Mouse (Mus musculus): ENCODE measurements around the gene Zfp983. TPM values are rescaled to one million over a fixed set of nuclear protein-coding genes. Genes with fewer than 3 reads are reported as not detected.
"Not testable (repeated sequence)": the region's sequence is repeated elsewhere in the genome, so short reads cannot be mapped to it uniquely, and the experiment has no call there.

Gene Zfp983
- total RNA-seq (2015; ENCODE audit: low replicate concordance) = 0.19 and 2.3 TPM in 2 replicates
- 1.1 and 4.3 TPM in 2 replicates for total RNA-seq (2017; ENCODE audit: low replicate concordance)

- ATAC-seq (replicated peaks; ENCODE audit: low FRiP score, poor library complexity, severe bottlenecking) = peak; percentile 97
These were observed at the start of gene Zfp983 for GRCm38 (mm10) chr17:21650364-21650907. Zfp983 (plus strand) TSS chr17:21650624.

- no peak for ATAC-seq (replicated peaks; ENCODE audit: low FRiP score, poor library complexity, severe bottlenecking)
These were observed 34.1 kb upstream of the Zfp983 start for GRCm38 (mm10) chr17:21616356-21616755.

GRCm38 (mm10) chr17:21617352-21617751 is 33.1 kb upstream of the Zfp983 start:
- ATAC-seq (replicated peaks; ENCODE audit: low FRiP score, poor library complexity, severe bottlenecking) = no peak

GRCm38 (mm10) chr17:21623647-21624046 is 26.8 kb upstream of the Zfp983 start:
- no peak for ATAC-seq (replicated peaks; ENCODE audit: low FRiP score, poor library complexity, severe bottlenecking)

- not testable (repeated sequence) for ATAC-seq (replicated peaks; ENCODE audit: low FRiP score, poor library complexity, severe bottlenecking)
These were observed 14.7 kb upstream of the Zfp983 start for GRCm38 (mm10) chr17:21635758-21636157.

- no peak for ATAC-seq (replicated peaks; ENCODE audit: low FRiP score, poor library complexity, severe bottlenecking)
These were observed 1.6 kb upstream of the Zfp983 start for GRCm38 (mm10) chr17:21648791-21649190.

- peak; percentile 59 for ATAC-seq (replicated peaks; ENCODE audit: low FRiP score, poor library complexity, severe bottlenecking)
These were observed 488 bp upstream of the Zfp983 start for GRCm38 (mm10) chr17:21649936-21650335.

- ATAC-seq (replicated peaks; ENCODE audit: low FRiP score, poor library complexity, severe bottlenecking) = peak; percentile 23; the same call in 1 of the 2 replicates
These were observed 28.4 kb downstream of the Zfp983 start for GRCm38 (mm10) chr17:21678826-21679225.

GRCm38 (mm10) chr17:21679273-21680018 is 29.0 kb downstream of the Zfp983 start:
- ATAC-seq (replicated peaks; ENCODE audit: low FRiP score, poor library complexity, severe bottlenecking) = peak; percentile 97

GRCm38 (mm10) chr17:21680019-21680376 is 29.6 kb downstream of the Zfp983 start:
- peak; percentile 84 for ATAC-seq (replicated peaks; ENCODE audit: low FRiP score, poor library complexity, severe bottlenecking)

GRCm38 (mm10) chr17:21691560-21691959 is 41.1 kb downstream of the Zfp983 start, which contains the start of gene Gm10226:
Gm10226 (plus strand) TSS chr17:21691860.
- ATAC-seq (replicated peaks; ENCODE audit: low FRiP score, poor library complexity, severe bottlenecking) = no peak

- ATAC-seq (replicated peaks; ENCODE audit: low FRiP score, poor library complexity, severe bottlenecking) = no peak
These were observed 42.9 kb downstream of the Zfp983 start for GRCm38 (mm10) chr17:21693342-21693741.

- no peak for ATAC-seq (replicated peaks; ENCODE audit: low FRiP score, poor library complexity, severe bottlenecking)
These were observed 45.6 kb downstream of the Zfp983 start for GRCm38 (mm10) chr17:21696073-21696472.

- ATAC-seq (replicated peaks; ENCODE audit: low FRiP score, poor library complexity, severe bottlenecking) = peak; percentile 87
These were observed 52.1 kb downstream of the Zfp983 start for GRCm38 (mm10) chr17:21702281-21703240.

- no peak for ATAC-seq (replicated peaks; ENCODE audit: low FRiP score, poor library complexity, severe bottlenecking)
These were observed 53.0 kb downstream of the Zfp983 start for GRCm38 (mm10) chr17:21703414-21703813.

GRCm38 (mm10) chr17:21707343-21707996 is 57.0 kb downstream of the Zfp983 start, which contains the start of gene Zfp760:
Zfp760 (plus strand) TSS chr17:21707741.
- ATAC-seq (replicated peaks; ENCODE audit: low FRiP score, poor library complexity, severe bottlenecking) = peak; percentile 93

- no peak for ATAC-seq (replicated peaks; ENCODE audit: low FRiP score, poor library complexity, severe bottlenecking)
These were observed 58.0 kb downstream of the Zfp983 start for GRCm38 (mm10) chr17:21708401-21708800.

Data from erythroblast, adult 5-6 weeks (primary cell).